Mouse (Mus musculus) ES-E14 (cell line): Measurements from ENCODE around the gene Cmip.

ENCODE experiments used
- CHD2 ChIP-seq: IDR thresholded peaks from 2 replicates; pipeline ENCODE4 v1.6.1; 2014; ENCODE audit warnings: mild to moderate bottlenecking, low read depth, low read length, inconsistent platforms
- MAFK ChIP-seq: IDR thresholded peaks from 2 replicates; pipeline ENCODE4 v1.6.1; 2014; ENCODE audit warnings: mild to moderate bottlenecking, low read depth, low read length, inconsistent platforms; ENCODE audit not compliant: insufficient read depth
- ZNF384 ChIP-seq: IDR thresholded peaks from 2 replicates; pipeline ENCODE4 v1.6.1; 2012; ENCODE audit warnings: low read depth, low read length, inconsistent platforms

DNA sequence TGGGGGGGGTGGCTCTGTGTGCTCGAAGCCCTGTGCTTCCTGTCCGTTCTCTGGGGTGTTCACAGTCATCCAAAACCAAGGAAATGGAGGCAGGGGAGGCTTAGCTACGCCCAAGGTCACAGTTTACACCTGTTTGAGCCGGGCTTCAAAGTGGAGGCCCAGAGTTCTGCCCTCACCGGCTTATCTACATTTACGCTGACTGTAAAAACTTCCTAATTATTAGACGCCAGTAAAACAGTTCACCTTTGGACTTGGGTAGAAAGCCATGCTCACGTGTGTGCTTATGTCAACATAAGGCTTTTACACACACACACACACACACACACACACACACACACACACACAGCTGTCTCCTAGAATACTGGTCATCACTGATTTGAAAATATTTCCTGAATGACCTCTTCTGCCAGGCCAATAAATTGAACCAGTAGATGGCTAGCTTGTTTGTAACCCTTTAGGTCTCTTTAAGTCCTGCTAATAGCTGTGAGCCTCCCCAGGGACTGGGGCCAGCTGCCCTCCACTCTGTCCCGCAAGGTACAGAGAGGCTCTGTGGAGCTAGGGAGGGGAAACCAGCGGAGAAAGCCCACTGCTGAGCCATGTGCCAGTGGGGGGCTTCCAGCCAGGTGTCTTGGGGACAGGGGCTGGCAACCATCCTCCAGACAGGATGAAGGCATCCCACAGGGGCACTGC lies 77.3 kb downstream of the Cmip start:
- TF ChIP-seq ZNF384, result no peak
- no peak for TF ChIP-seq CHD2
- TF ChIP-seq MAFK, result no peak
